In genomic region chr4:7819847-7820246, GRCm38 (mm10) we compare ENCODE assay signal across 17 mouse cellular contexts.
"Had no signal": no experiment of that assay in that cellular context is flagged by ENCODE, and none has a peak within 500 bp of the region (broad histone marks: within the 10 kb centered on the region; RNA-seq: fewer than 3 reads in every experiment).

No protein-coding gene starts in this region.

- ATAC-seq: hindbrain, postnatal 0 days; midbrain, embryonic 15.5 days had no signal

- H3K36me3 ChIP-seq: limb, embryonic 12.5 days; midbrain, embryonic 15.5 days; neural tube, embryonic 12.5 days had no signal

- H3K4me2 ChIP-seq: limb, embryonic 12.5 days; midbrain, embryonic 11.5 days; midbrain, embryonic 15.5 days; neural tube, embryonic 12.5 days had no signal

- H3K4me1 ChIP-seq: limb, embryonic 12.5 days; midbrain, embryonic 15.5 days; neural tube, embryonic 12.5 days had no signal

- H3K9me3 ChIP-seq: megakaryocyte, embryonic 14.5 days; midbrain, embryonic 15.5 days; neural tube, embryonic 12.5 days had no signal

- H3K4me3 ChIP-seq: layer of hippocampus, adult 2 months; limb, embryonic 12.5 days; megakaryocyte, embryonic 14.5 days; midbrain, embryonic 15.5 days; neural tube, embryonic 12.5 days had no signal

- DNase-seq: liver; lung, adult 2 months; lung, postnatal 10 days; retina, postnatal 1 day; right cerebral cortex, postnatal 4 days; spleen, adult 18-20 months; thymus, adult 18-20 months; thymus, postnatal 14 days had no signal

- H3K27me3 ChIP-seq: limb, embryonic 12.5 days; megakaryocyte, embryonic 14.5 days; midbrain, embryonic 15.5 days; neural tube, embryonic 12.5 days had no signal

- H3K9ac ChIP-seq: limb, embryonic 12.5 days; liver, embryonic 14.5 days; midbrain, embryonic 15.5 days; neural tube, embryonic 12.5 days had no signal

- H3K27ac ChIP-seq: hindbrain, postnatal 0 days; layer of hippocampus, adult 2 months; limb, embryonic 12.5 days; liver, embryonic 14.5 days; macrophage; midbrain, embryonic 15.5 days; neural tube, embryonic 12.5 days had no signal
